Mouse (Mus musculus) heart, postnatal 10 days (tissue): Measurements from ENCODE around the gene Cdh23. TPM values are rescaled to one million over a fixed set of nuclear protein-coding genes. Genes with fewer than 3 reads are reported as not detected.

Experiments
- DNase-seq, 2 experiments: peaks; one replicate each; pipeline ENCODE4 v3.0.0; 2021
- intact Hi-C: fragments of 180-260 bp; cut with DNase I; formaldehyde crosslinking; loops from one replicate; pipeline ENCODE4 v1.15.1; 2025
- total RNA-seq, 2 experiments: library from RNA; stranded (reverse); gene quantifications; 2 replicates each; pipeline ENCODE4 v1.2.3; 2021

The Cdh23 gene
- total RNA-seq, 2 experiments from 2014 or later, result 6.2 to 8.6 TPM

DNA sequence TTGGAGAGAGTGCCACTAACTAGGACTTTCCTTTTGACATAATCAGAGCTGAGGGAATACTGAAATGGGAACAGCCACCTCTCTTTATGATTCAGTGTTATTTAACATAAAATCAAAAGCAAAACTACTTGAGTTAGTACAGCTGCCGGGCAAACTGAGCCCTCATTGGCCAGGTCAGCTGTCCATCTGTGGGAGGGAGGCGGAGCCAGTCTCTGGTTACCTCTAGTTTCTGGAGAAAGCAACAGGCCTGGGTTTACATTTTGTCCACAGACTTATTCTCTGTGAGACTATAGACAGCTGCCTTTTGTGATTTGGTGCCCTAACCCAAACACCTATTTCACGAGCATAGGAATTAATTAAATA is 345.5 kb downstream of the Cdh23 start:
- DNase-seq, result peak; percentile 95 to 96
- intact Hi-C loops, result no loop called here

DNA sequence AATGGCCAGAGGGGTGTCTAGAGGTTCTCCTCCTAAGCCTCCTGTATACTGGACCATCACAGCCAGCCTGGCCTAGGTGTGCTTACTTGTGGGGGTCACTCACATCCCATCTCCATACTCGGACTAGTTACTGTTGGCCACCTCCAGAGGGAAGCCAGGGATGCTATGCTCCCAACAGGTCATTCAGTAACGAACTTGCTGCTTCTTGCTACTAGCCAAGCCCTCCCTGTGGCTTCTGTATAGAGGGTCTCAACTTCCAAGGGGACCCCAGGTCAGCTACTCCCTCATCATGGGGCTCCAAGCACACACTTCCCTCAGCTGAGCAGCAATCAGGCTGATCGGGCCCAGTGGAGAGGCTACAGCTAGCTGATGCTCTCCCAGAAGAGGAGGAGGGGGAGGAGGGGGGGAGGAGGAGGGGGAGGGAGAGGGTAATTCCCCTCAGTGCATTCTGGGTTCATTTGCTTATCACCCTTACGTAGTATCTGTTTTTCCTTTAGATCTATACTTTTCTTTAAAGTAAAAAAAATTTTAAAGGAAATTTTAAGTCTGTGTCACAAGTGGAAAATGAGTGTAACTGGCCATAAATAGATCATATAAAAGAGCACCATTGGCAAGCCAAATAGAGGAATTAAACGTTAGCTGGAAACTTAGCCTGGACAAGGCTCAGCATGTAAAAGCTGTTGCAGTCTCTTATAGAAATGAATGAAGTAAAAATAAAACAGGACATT is 346.0 kb downstream of the Cdh23 start:
- no peak for DNase-seq
- intact Hi-C loops, result no loop called here

DNA sequence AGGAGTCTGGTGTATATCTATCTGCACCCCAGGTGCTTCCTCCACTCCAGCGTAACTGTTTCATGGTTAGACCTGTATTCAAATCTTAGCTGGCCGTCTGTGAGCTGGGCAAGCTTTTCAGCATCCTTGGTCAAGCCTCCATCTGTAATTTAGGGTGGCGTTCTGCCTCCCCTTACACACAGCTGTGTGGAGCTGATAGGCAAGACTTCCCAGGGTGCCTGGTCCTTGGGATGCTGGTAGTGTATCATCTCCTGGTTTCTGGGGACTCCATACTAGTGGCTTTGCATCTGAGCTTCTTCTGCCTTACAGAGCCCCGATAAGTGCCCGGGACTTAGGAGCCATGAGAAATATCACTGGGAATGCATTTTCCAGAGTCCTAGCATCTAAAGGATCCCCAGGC is 346.6 kb downstream of the Cdh23 start:
- DNase-seq, result no peak
- intact Hi-C loops, result loop anchor here (5.0 kb wide), 2 partner anchors 33 to 42 kb away; no protein-coding TSS in a partner anchor

- DNase-seq, result peak; percentile 57 to 67
- intact Hi-C loops, result loop anchor here (5.0 kb wide), 2 partner anchors 33 to 42 kb away; no protein-coding TSS in a partner anchor
Measured at GRCm38 (mm10) chr10:60349056-60349455, 347.2 kb downstream of the Cdh23 start.

- no peak for DNase-seq
- intact Hi-C loops, result loop anchor here (2.0 to 5.0 kb wide), 3 partner anchors 34 to 61 kb away; no protein-coding TSS in a partner anchor
Measured at GRCm38 (mm10) chr10:60347768-60348610, 348.3 kb downstream of the Cdh23 start.

DNA sequence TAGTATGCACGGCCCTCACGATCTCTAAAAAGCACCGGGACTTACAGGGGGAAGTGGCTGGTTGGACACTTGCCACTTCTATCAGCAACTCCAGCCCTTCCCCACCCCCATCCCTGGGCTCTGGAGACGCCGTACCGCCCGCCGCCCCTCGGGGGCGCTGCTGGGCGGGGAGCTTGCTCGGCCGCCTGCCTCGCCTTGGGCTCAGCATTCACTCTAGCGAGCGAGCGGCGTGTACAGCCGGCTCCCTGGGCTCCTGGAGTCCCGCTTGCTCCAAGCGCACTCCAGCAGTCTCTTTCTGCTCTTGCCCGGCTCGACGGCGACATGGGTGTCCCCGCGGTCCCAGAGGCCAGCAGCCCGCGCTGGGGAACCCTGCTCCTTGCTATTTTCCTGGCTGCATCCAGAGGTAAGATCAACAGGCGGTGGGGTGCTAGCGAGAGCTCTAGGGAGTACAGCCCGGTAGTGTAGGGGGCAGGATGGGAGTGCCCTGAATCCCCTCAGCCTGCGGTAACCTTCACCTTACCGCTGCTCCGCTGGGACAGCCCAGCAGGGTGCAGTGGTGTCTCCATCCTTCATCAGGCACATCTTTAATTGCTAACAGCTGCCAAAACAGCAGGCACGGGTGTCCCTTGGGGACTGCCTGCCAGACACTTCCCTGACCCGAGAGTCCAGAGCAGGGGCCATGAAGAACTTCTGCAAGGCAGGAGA is 349.4 kb downstream of the Cdh23 start, which contains the start of gene Vsir:
Gene Vsir, plus strand, starts transcription at position 151 of the 705 bp plus-strand sequence.
- intact Hi-C loops, result loop anchor here (2.0 to 5.0 kb wide), 3 partner anchors 35 to 62 kb away; no protein-coding TSS in a partner anchor
- peak; percentile 87 to 91 for DNase-seq

DNA sequence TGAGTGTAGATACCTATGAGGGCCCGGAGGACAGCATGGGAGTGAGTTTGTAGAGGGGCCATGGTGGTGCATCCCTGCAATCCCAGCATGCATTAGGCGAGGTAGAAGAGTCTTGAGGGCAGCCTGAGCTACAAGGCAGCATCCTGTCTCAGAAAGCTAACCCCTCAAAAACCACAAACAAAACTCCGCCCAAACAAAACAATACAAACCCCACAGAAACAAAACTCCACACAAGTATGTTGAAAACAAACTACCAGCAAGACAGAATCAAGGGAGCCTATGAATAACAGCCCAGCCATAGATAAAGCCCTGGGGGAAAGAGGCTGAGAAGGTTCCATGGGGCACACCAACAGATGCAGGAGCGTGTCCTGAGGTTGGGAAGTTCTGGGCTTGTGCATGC is 350.2 kb downstream of the Cdh23 start:
- intact Hi-C loops, result loop anchor here (2.0 to 5.0 kb wide), 3 partner anchors 36 to 63 kb away; no protein-coding TSS in a partner anchor
- no peak for DNase-seq

DNA sequence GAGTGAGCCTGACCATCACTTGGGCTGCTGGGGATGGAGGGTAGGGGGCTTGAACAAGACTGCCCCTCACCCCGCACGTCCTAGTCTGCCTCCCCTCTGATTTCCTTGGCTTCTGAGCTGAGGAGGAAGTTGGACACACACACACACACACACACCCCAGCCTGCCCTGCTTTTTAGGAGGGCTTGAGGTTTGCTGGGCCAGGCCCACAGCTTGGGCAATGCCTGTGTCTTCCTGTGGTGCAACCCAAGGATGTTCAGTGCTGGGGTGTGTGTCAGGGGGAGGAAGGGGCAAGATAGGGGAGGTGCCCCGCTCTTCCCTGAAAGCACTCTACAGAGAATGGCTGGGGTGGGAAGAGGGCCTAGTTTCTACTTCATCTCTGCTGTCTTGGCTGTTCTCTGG is 352.2 kb downstream of the Cdh23 start:
- intact Hi-C loops, result no loop called here
- DNase-seq, result no peak

DNA sequence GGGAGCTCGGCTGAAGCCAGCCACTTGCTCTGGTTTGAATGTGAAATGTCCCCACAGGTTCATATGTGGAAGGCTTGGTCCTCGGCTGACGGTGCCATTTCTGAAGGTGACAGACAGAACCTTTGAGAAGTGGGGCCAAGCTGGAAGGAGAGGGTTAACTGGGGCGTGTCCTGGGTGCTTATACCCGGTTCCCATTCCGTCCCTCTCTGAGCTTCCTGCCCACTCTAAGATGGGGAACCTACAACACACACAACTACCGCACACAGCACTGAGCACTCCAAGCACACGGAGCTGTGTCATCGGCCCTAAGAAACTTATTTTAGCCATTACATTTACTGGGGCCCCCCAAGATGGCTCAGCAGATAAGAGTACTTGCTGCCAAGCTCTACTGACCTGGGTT is 354.8 kb downstream of the Cdh23 start:
- DNase-seq, result no peak
- intact Hi-C loops, result no loop called here

DNA sequence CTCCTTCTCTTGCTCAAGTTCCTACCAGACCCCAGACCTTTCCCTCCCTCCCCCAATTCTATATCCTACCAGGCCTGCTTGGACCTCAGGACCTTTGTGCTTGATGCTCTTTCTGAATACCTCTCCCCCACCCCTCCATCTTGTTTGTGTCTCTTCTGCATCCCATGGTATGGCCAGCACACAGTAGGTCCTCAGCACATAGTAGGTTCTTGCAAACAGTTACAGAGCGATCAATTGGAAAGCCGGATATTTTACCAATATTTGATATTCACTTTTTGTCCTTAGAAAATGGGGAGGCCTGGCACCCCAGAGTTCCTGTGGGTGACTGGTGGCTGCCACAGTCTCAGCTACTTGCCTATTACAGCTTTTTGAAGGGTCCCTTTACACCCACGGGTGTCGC is 361.3 kb downstream of the Cdh23 start:
- intact Hi-C loops, result no loop called here

DNA sequence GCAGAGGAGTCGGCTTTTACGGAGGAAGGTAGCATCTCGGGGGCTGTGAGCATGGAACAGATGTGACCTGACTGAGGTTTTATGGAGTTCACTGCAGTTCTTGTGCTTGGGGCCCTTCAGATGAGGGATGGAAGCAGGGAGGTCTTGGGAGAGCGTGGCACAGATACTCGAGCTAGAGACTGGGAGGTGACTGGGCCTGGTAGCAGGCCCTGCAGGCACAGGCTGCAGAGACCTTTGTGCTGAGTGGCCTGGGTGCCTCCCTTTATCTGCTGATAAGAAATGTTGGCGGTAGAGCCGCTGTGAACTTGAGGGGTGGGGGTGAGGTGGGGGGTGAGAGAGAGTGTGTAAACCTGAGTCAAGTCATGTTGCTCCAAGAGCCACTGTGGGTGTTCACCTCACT is 361.7 kb downstream of the Cdh23 start:
- DNase-seq, result no peak
- intact Hi-C loops, result no loop called here

More for the DNA sequence above, 361.3 kb downstream of the Cdh23 start:
- no peak for DNase-seq

- intact Hi-C loops, result no loop called here
- peak in 1 of 2 experiments; percentile 43 for DNase-seq
Measured at GRCm38 (mm10) chr10:60328963-60329650, 367.2 kb downstream of the Cdh23 start.

DNA sequence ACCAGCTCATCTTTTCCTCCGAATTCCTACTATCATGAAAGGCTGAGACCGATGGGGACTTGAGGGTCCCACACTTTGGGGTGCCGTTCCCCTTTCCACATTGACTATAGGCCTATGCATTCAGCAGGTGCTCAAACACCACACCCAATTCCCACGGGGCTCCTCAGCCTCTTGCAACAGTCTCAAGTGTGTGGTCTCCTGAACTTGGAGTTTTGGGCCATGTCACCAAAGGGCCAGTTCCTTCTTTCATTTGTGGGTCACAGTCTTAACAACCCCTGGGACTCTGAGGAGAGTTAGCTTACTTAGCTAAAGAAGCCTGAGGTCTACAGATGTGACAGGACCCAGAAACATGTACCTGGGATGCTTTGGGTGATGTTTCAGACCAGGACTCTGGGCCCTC is 380.1 kb downstream of the Cdh23 start:
- intact Hi-C loops, result no loop called here
- DNase-seq, result no peak

- intact Hi-C loops, result no loop called here
Measured at GRCm38 (mm10) chr10:60313606-60314005, 382.7 kb downstream of the Cdh23 start.

DNA sequence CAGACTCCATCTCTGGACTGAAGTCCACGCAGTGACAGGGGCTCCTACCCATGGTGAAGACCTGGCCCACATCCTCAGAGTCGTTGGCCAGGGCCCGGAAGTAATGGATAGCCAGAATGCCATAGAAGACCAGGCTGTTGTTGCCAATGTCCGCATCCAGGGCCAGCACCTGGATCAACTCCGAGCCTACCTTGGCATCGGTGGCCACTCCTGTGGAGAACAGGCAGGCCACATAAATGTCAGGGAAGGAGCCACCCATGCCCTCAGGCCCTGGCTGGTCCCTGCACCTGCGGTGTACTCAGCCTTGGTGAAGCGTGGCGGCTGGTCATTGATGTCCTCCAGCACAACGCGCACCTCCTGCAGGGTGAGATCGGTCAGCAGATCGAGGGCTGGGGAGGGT is 385.7 kb downstream of the Cdh23 start:
- intact Hi-C loops, result no loop called here
- DNase-seq, result no peak

More at GRCm38 (mm10) chr10:60313606-60314005, 382.7 kb downstream of the Cdh23 start:
- no peak for DNase-seq

- peak; percentile 81 to 88 for DNase-seq
- intact Hi-C loops, result loop anchor here (1.0 to 5.0 kb wide), 5 partner anchors 42 to 452 kb away; partner anchors contain the start of gene Vsir
Measured at GRCm38 (mm10) chr10:60304854-60305628, 391.2 kb downstream of the Cdh23 start.

- no peak for DNase-seq
- intact Hi-C loops, result no loop called here
Measured at GRCm38 (mm10) chr10:60303419-60303818, 392.9 kb downstream of the Cdh23 start.

GRCm38 (mm10) chr10:60299636-60300035 is 396.7 kb downstream of the Cdh23 start:
- DNase-seq, result no peak
- intact Hi-C loops, result no loop called here

GRCm38 (mm10) chr10:60296027-60296426 is 400.3 kb downstream of the Cdh23 start:
- DNase-seq, result no peak
- intact Hi-C loops, result no loop called here
